Mouse (Mus musculus) heart, adult 10 weeks (tissue): Measurements from ENCODE around the gene Gid8. TPM values are rescaled to one million over a fixed set of nuclear protein-coding genes. Genes with fewer than 3 reads are reported as not detected.

Source experiments
- polyA plus RNA-seq: library from polyadenylated mRNA; stranded (reverse); fragments of 350-450 nt; fragmentation: Illumina TruSeq; extraction: RNeasy Lipid Tissue Mini Kit (QIAGEN cat#74804); gene quantifications from one replicate; pipeline ENCODE4 v1.2.3, GENCODE M21; 2014; ENCODE audit warnings: low read depth, low replicate concordance

Gene Gid8
- polyA plus RNA-seq: 64.8 TPM

DNA sequence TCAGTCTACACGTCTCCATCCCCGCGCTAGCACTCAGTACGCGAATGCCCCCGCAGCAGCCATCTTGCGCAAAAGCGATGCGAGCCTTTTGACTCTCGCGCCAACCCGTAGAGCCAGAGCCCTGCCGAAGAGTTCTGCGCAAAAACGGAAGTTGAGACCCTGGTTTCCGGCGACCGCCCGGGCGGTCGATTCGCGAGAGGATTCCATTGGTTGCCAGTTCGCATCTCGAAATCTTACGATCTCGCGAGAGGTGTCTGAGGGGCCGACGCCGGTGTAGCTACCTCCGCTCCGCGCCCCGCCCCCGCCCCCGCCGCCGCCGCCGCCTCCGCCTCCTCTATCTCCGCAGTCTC is at the start of gene Gid8, which contains the start of gene Dido1:
TSS of gene Gid8 (plus strand) at position 195 of the 350 bp plus-strand sequence.
TSS of gene Dido1 (minus strand) at position 77 of the 350 bp plus-strand sequence.

DNA sequence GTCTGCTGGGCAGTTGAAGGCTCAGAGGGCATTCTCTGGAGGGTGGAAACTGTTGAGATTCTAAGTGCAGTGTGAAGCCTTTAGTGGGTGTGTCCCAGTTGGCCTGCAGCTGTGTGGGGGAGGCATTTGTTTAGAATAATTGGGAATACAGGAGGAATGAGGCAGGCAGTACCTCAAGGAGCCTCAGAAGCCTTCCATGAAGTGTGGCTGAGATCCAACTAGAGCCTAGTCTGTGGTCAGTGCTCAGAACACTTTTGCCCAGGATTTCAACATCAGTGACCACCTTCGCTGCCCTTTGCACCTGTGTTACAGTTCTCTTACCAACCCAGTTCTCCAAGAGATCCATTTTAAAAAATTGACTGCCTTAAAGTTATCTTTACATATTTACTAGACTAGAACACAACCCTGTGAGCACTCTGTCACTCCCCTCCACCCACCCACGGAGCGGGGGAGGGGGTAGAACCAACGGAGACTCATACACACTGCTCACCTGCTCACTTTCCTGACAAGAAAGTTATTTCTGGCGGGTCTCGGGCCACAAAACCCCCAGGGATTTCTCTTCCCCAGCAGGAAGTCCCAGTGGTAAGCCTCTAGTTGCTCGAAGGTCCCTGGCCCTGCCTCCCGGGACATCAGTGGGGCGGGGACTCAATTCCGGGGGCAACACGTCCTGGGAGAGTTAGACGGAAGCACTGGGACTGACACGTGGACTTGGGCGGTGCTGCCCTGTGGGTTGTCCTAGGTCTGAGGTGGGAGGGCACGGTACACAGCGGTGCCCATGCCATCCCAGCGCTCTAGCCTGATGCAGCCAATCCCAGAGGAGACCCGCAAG is 14.9 kb downstream of the Gid8 start, which contains the start of gene Slc17a9:
TSS of gene Slc17a9 (plus strand) at position 679 of the 829 bp plus-strand sequence.

Other genes starting within 250 kb of the Gid8 start
- gene Ntsr1, start 210.1 kb upstream of the Gid8 start, polyA plus RNA-seq: not detected
- 19.6 TPM for gene Mrgbp, start 128.8 kb upstream of the Gid8 start, polyA plus RNA-seq
- 34.1 TPM for gene Ogfr, start 120.9 kb upstream of the Gid8 start, polyA plus RNA-seq
- gene Col9a3, start 112.3 kb upstream of the Gid8 start, polyA plus RNA-seq: 0.21 TPM
- not detected for gene Tcfl5, start 67.4 kb upstream of the Gid8 start, polyA plus RNA-seq
- gene Dido1, start 118 bp upstream of the Gid8 start, polyA plus RNA-seq: 18.7 TPM
- 1.7 TPM for gene Slc17a9, start 15.1 kb downstream of the Gid8 start, polyA plus RNA-seq
- not detected for gene Bhlhe23, start 66.8 kb downstream of the Gid8 start, polyA plus RNA-seq
- 30.8 TPM for gene Ythdf1, start 210.8 kb downstream of the Gid8 start, polyA plus RNA-seq
- not detected for gene Birc7, start 218.9 kb downstream of the Gid8 start, polyA plus RNA-seq
- 12.2 TPM for gene Nkain4, start 244.6 kb downstream of the Gid8 start, polyA plus RNA-seq